Mouse (Mus musculus) limb, embryonic 14.5 days (tissue): ENCODE measurements around the gene Tmprss11d. TPM values are rescaled to one million over a fixed set of nuclear protein-coding genes. Genes with fewer than 3 reads are reported as not detected.

Source experiments
- ATAC-seq: fragments of 200-750 bp; cut with Nextera tagmentation; 2 replicates; pipeline ENCODE4 v1.8.0; 2017; ENCODE audit warnings: low read depth, moderate number of reproducible peaks, moderate TSS enrichment; ENCODE audit not compliant: low FRiP score
- DNase-seq: peaks from one replicate; pipeline ENCODE4 v3.0.0-alpha.2; 2015; ENCODE audit warnings: low spot score
- H3K27ac ChIP-seq: fragments of 300-500 bp; sonication (generic); replicated peaks from 2 replicates; pipeline ENCODE4 v1.5.1; 2014; ENCODE audit warnings: low read depth, mild to moderate bottlenecking, low read length, moderate library complexity, mixed read lengths
- H3K27me3 ChIP-seq: fragments of 300-500 bp; sonication (generic); 2 replicates; pipeline ENCODE4 v1.6.1; 2014; ENCODE audit warnings: low read length, mixed read lengths; ENCODE audit not compliant: control insufficient read depth, insufficient read depth
- H3K36me3 ChIP-seq: fragments of 300-500 bp; sonication (generic); 2 replicates; pipeline ENCODE4 v1.6.1; 2014; ENCODE audit warnings: mild to moderate bottlenecking, low read length, moderate library complexity, mixed read lengths; ENCODE audit not compliant: control insufficient read depth, insufficient read depth
- H3K4me1 ChIP-seq: fragments of 300-500 bp; sonication (generic); 2 replicates; pipeline ENCODE4 v1.6.1; 2014; ENCODE audit warnings: antibody characterized with exemption, low read length, mixed read lengths; ENCODE audit not compliant: control insufficient read depth, insufficient read depth
- H3K4me2 ChIP-seq: fragments of 300-500 bp; sonication (generic); replicated peaks from 2 replicates; pipeline ENCODE4 v1.6.1; 2014; ENCODE audit warnings: low read depth, mild to moderate bottlenecking, low read length, moderate library complexity; ENCODE audit not compliant: severe bottlenecking
- H3K4me3 ChIP-seq: fragments of 300-500 bp; sonication (generic); replicated peaks from 2 replicates; pipeline ENCODE4 v1.5.1; 2014; ENCODE audit warnings: low read length
- H3K9ac ChIP-seq: fragments of 300-500 bp; sonication (generic); 2 replicates; pipeline ENCODE4 v1.6.1; 2014; ENCODE audit warnings: mild to moderate bottlenecking, low read depth, low read length, moderate library complexity; ENCODE audit not compliant: severe bottlenecking
- H3K9me3 ChIP-seq: fragments of 300-500 bp; sonication (generic); 2 replicates; pipeline ENCODE4 v1.6.1; 2016; ENCODE audit warnings: low read length; ENCODE audit not compliant: control insufficient read depth
- POLR2A ChIP-seq: fragments of 200-500 bp; IDR thresholded peaks from 2 replicates; pipeline ENCODE4 v1.8.0; 2012; ENCODE audit warnings: inconsistent platforms, mild to moderate bottlenecking, moderate library complexity, borderline replicate concordance; ENCODE audit not compliant: insufficient read depth, insufficient read length; ENCODE audit errors: extremely low read depth
- WGBS: fragments of 180-500 bp; shearing (Covaris S2); extraction: QIAGEN DNeasy Blood & Tissue Kit; methylation state at CpG from one replicate; pipeline ENCODE4 v1.1.7; 2014; 5-methylcytosine and 5-hydroxymethylcytosine counted together
- polyA plus RNA-seq, 2 experiments: library from polyadenylated mRNA; depleted of rRNA in 1 of 2; stranded (reverse) in 1 of 2; unstranded in 1 of 2; fragments of >200 nt; fragmentation: Nextera tagmentation in 1 of 2; extraction: Ambion mirVana in 1 of 2; gene quantifications; 2 replicates each; pipeline versions ENCODE4 v1.2.1 to v1.2.3; 2012 to 2014

Gene Tmprss11d
- not detected in 2 replicates for polyA plus RNA-seq (2012; rRNA removed)
- not detected in 2 replicates for polyA plus RNA-seq (2014; fragmentation: Nextera tagmentation; extraction: Ambion mirVana)

DNA sequence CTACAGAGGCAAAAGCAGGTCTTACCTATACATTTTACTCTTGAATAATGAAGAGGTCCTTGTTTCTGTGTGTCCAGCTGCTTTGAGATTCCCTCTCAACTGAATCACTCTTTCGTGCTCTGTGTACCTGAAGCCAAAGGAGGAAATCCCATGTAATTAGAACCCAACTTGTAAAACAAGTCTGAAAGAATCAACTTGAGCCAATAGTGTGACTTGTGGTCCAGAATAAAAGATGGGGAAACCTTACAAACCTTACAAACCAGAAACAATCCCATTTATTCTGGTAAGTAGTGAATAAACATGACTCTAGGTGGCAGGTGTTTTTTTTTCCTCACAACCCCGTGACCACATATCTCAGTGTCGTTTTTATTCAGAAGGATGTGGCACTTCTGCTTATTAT is at the start of gene Tmprss11d:
Tmprss11d (minus strand) TSS at position 101 of the 400 bp plus-strand sequence.
- 71% methylated on average over 3 of the region's 3 CpGs for WGBS
- H3K27ac ChIP-seq: no peak within 1 kb of the TSS
- no peaks in the 10 kb centered on the region for H3K36me3 ChIP-seq
- H3K4me3 ChIP-seq: no peak within 1 kb of the TSS
- no peaks in the 10 kb centered on the region for H3K9me3 ChIP-seq
- H3K4me2 ChIP-seq: no peak within 1 kb of the TSS
- no peak for ATAC-seq
- no peak within 1 kb of the TSS for H3K9ac ChIP-seq
- no peaks in the 10 kb centered on the region for H3K27me3 ChIP-seq
- TF ChIP-seq POLR2A: no peak
- no peak for DNase-seq
- H3K4me1 ChIP-seq: no peaks in the 10 kb centered on the region

- H3K4me3 ChIP-seq: no peak overlapping the region
- H3K27ac ChIP-seq: no peak overlapping the region
- H3K4me1 ChIP-seq: no peaks in the 10 kb centered on the region
- TF ChIP-seq POLR2A: no peak
- H3K36me3 ChIP-seq: no peaks in the 10 kb centered on the region
- no peaks in the 10 kb centered on the region for H3K27me3 ChIP-seq
- 42% methylated on average over 3 of the region's 3 CpGs for WGBS
- DNase-seq: no peak
- no peak overlapping the region for H3K9ac ChIP-seq
- H3K4me2 ChIP-seq: no peak overlapping the region
- ATAC-seq: no peak
- no peaks in the 10 kb centered on the region for H3K9me3 ChIP-seq
Measured at GRCm38 (mm10) chr5:86421323-86422028, 48.3 kb upstream of the Tmprss11d start.

DNA sequence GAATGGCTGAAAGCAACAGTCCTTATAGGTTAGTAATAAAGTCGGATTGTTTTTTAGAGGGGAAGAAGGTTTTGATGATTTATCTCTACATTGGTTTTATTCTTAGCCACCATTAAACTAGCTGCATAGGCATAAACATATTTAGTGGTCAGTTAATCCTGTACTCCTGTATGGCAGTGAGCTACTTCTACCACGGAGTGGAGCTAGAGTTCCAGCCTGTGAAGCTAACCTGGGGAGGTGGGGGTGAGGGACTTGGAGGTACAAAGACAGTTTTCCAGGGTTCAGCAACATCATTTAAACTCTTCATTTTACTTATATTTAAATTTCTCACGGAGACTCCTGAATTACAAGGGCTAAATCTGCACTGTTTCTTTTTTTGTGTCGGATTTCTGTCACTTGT is 46.3 kb upstream of the Tmprss11d start:
- no peaks in the 10 kb centered on the region for H3K9me3 ChIP-seq
- 19% methylated on average over 4 of the region's 4 CpGs for WGBS
- no peak for DNase-seq

DNA sequence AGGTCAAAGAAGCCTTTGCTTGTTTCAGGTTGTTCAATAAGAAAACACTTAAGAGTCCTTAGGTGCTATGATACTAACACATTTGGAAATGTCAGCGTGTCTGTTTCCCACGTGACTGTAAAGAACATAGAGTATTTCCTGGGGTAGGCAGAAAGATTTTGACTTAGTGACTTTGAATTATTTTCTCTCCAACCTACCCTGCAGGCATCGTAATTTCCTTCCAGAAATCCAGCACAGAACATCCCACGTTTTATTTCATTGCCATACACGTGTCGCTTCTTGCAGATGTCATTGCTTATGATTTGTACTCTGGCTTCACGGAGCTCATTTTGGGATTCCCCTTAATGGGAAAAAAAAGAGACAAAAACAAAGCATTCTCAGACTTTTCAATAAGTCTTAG is 41.1 kb upstream of the Tmprss11d start:
- no peaks in the 10 kb centered on the region for H3K27me3 ChIP-seq
- ATAC-seq: no peak
- H3K4me2 ChIP-seq: no peak overlapping the region
- H3K9me3 ChIP-seq: no peaks in the 10 kb centered on the region
- no peak overlapping the region for H3K4me3 ChIP-seq
- 61% methylated on average over 7 of the region's 7 CpGs for WGBS
- H3K4me1 ChIP-seq: no peaks in the 10 kb centered on the region
- no peak overlapping the region for H3K9ac ChIP-seq
- no peak overlapping the region for H3K27ac ChIP-seq
- TF ChIP-seq POLR2A: no peak
- no peak for DNase-seq
- H3K36me3 ChIP-seq: no peaks in the 10 kb centered on the region

More for the DNA sequence above, 46.3 kb upstream of the Tmprss11d start:
- H3K4me2 ChIP-seq: no peak overlapping the region
- no peak overlapping the region for H3K9ac ChIP-seq
- no peaks in the 10 kb centered on the region for H3K4me1 ChIP-seq
- TF ChIP-seq POLR2A: no peak
- H3K4me3 ChIP-seq: no peak overlapping the region
- no peaks in the 10 kb centered on the region for H3K36me3 ChIP-seq
- no peak overlapping the region for H3K27ac ChIP-seq
- no peak for ATAC-seq
- no peaks in the 10 kb centered on the region for H3K27me3 ChIP-seq

DNA sequence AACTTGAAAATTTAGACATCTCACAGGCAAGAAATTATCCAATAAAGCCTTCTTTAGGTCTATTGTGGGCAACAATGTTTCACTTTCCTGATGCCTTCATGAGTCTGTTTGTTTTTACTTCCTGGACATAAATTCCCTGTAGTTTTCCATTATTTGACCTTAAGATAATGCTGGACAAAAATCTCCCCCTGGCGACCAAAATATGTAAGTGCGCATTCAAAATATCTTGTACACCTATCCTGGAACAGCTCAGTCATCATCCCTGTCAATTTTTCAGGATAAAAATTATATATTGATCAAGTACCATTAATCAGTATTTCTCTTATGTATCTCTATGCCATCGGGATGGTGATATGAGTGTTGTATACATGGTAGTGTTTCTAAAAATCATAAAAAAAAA is 37.6 kb upstream of the Tmprss11d start:
- DNase-seq (peak; percentile 34), ATAC-seq (no peak)
- H3K9ac ChIP-seq: no peak overlapping the region
- H3K27ac ChIP-seq: no peak overlapping the region
- H3K9me3 ChIP-seq: no peaks in the 10 kb centered on the region
- H3K4me2 ChIP-seq: no peak overlapping the region
- no peak overlapping the region for H3K4me3 ChIP-seq
- H3K36me3 ChIP-seq: no peaks in the 10 kb centered on the region
- no peaks in the 10 kb centered on the region for H3K27me3 ChIP-seq
- H3K4me1 ChIP-seq: no peaks in the 10 kb centered on the region
- 32% methylated on average over 3 of the region's 3 CpGs for whole genome bisulfite sequencing
- no peak for TF ChIP-seq POLR2A
